Mouse (Mus musculus) small intestine, adult 10 weeks (tissue): ENCODE data around the gene Ccdc162. TPM values are rescaled to one million over a fixed set of nuclear protein-coding genes. Genes with fewer than 3 reads are reported as not detected.

Experiments used
- polyA plus RNA-seq: library from polyadenylated mRNA; stranded (reverse); fragments of 350-450 nt; fragmentation: Illumina TruSeq; extraction: RNeasy Lipid Tissue Mini Kit (QIAGEN cat#74804); gene quantifications from one replicate; pipeline ENCODE4 v1.2.3, GENCODE M21; 2014; ENCODE audit warnings: low replicate concordance

Ccdc162 gene
- 0.97 TPM for polyA plus RNA-seq

DNA sequence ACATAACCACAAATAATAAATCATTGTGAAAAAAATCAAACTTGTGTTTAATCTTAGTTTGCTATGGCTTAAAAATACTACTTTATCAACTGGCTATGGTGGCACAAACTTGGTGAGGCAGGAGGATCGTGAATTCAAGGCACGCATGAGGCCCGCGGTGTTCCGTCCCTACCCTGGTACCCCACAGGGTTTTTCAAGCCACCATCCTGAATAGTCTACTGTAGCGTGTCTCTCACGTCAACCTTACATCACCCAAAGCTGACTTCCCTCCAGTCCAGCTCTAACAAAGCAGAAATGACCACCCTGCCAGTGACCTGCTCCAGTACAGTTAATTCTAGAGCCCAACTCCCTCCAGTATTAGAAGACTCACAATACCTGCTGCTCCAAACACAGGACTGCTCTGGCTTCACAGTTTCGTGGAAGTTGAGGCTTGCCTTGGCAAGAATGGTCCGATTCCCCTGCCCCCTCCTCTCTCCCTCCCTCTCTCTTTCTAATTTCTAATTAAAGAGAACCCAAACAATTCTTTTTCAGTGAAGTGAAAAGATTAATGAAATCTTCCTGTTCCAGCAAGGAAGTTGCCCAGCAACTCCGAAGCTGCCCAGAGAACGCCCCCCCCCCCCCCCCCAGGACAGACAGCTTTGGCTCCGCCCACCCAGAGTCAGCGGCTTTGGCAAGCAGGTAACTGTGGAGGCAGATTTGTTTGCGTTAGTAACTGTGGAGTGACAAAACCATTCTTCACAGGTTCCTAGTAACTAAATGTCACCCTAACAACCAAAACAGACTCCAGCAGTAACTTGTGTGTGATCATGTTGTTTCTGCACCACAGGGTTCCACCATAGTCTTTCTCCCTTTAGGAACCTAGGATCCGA lies at the start of gene Ccdc162:
Gene Ccdc162, minus strand, starts transcription at position 606 of the 869 bp plus-strand sequence.

GRCm38 (mm10) chr10:41518981-41519618 lies 197.3 kb downstream of the Ccdc162 start, which contains the start of gene Cd164:
Gene Cd164, plus strand, starts transcription at chr10:41519414.

DNA sequence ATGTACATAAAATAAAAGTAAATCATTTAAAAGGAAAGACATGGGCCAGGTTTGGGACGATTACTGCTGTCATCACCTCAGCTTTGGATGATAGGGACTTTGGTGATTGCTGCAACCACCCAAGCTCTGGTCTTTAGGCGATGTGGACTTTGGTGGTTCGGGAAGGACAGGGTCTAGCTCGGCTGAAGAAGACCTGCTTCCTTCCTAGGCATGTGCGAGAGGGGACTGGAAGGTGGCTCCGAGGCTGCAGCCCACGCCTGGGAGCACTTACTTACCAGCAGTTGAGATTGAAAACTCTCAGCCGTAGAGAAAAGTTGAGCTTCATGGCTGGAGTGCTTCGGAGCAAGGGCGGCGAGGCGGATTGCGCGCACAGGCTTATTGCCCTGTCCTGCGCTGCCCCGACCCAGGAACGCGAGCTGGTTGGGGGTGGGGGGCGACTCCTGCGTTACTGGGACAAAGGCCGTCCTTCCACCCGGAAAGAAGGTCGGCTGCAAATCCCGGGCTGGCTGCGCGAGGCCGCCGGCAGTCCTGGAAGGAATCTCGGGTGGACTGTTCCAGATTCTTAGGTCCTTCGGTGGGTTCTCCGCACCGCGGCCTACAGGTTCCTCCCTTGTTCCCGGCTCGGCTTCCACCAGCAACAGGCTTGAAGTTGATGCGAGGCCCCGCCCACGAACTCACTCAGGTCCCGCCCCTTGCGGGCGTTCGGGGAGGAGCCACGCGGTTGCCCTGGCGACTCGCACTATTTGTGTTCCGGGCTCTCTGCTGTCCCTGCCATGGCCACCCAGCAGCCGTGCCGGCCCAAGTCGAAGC lies 226.5 kb downstream of the Ccdc162 start, which contains the start of the genes Smpd2 and Ppil6:
Gene Smpd2, minus strand, starts transcription at position 662 of the 810 bp plus-strand sequence.
Gene Ppil6, plus strand, starts transcription at position 732 of the 810 bp plus-strand sequence.

Other genes starting within 250 kb of the Ccdc162 start
- 10.6 TPM for gene Mical1, start 240.3 kb downstream of the Ccdc162 start, polyA plus RNA-seq
- 2.6 TPM for gene Smpd2, start 226.3 kb downstream of the Ccdc162 start, polyA plus RNA-seq
- 2.5 TPM for gene Ppil6, start 226.2 kb downstream of the Ccdc162 start, polyA plus RNA-seq
- gene Cd164, start 197.2 kb downstream of the Ccdc162 start, polyA plus RNA-seq: 606 TPM
- gene Cep57l1, start 93.2 kb upstream of the Ccdc162 start, polyA plus RNA-seq: 9.1 TPM
- 135 TPM for gene Sesn1, start 93.3 kb upstream of the Ccdc162 start, polyA plus RNA-seq